Mouse (Mus musculus): Measurements from ENCODE around the gene Kctd3. TPM values are rescaled to one million over a fixed set of nuclear protein-coding genes. Genes with fewer than 3 reads are reported as not detected.

Gene Kctd3
- total and polyA plus RNA-seq, 2 experiments from 2014 or later, result 48.7 to 79.6 TPM

GRCm38 (mm10) chr1:189012846-189013586 is 5.4 kb upstream of the Kctd3 start:
- no peak for ATAC-seq
- no peak for TF ChIP-seq CTCF (IDR thresholded peaks at IDR 0.05; ENCODE audit: low read depth)
- Histone ChIP-seq H3K4me1 (ENCODE audit: insufficient read depth) (no peaks in the 10 kb centered on the region), H3K4me2 (ENCODE audit: low read depth) (0 out of 2 replicates have a peak overlapping the region, but pooled peaks have one; percentile 6), H3K36me3 (ENCODE audit: insufficient read depth) (no peaks in the 10 kb centered on the region), H3K9me3 (ENCODE audit: low read length) (no peaks in the 10 kb centered on the region), H3K27ac (ENCODE audit: low read depth, low read length) (no peak overlapping the region), H3K4me3 (ENCODE audit: low read depth, low read length) (no peak overlapping the region), H3K9ac (no peak overlapping the region), H3K27me3 (ENCODE audit: insufficient read depth, low read length) (no peaks in the 10 kb centered on the region)
- no peak for DNase-seq
- WGBS, result 10% methylated on average over 16 of the region's 16 CpGs

- WGBS, result 91% methylated on average over 4 of the region's 4 CpGs
- TF ChIP-seq CTCF (IDR thresholded peaks at IDR 0.05; ENCODE audit: low read depth), result no peak
- no peak overlapping the region for H3K4me3 ChIP-seq (ENCODE audit: low read depth, low read length)
- no peaks in the 10 kb centered on the region for H3K36me3 ChIP-seq (ENCODE audit: insufficient read depth)
- H3K27me3 ChIP-seq (ENCODE audit: insufficient read depth, low read length), result no peaks in the 10 kb centered on the region
- H3K27ac ChIP-seq (ENCODE audit: low read depth, low read length), result no peak overlapping the region
- H3K4me1 ChIP-seq (ENCODE audit: insufficient read depth), result peaks cover 8% of the 10 kb centered on the region; the same call in 1 of the 2 replicates
- DNase-seq (no peak), ATAC-seq (no peak)
- no peak overlapping the region for H3K4me2 ChIP-seq (ENCODE audit: low read depth)
- H3K9ac ChIP-seq, result no peak overlapping the region
- no peaks in the 10 kb centered on the region for H3K9me3 ChIP-seq (ENCODE audit: low read length)
These were observed 3.0 kb upstream of the Kctd3 start for GRCm38 (mm10) chr1:189010671-189011070.

- DNase-seq, result no peak
- Histone ChIP-seq H3K27me3 (ENCODE audit: insufficient read depth, low read length) (no peaks in the 10 kb centered on the region), H3K4me3 (ENCODE audit: low read depth, low read length) (peak overlapping the region; percentile 96), H3K4me1 (ENCODE audit: insufficient read depth) (peaks cover 15% of the 10 kb centered on the region; the same call in 1 of the 2 replicates), H3K27ac (ENCODE audit: low read depth, low read length) (no peak overlapping the region), H3K4me2 (ENCODE audit: low read depth) (peak overlapping the region; percentile 97), H3K36me3 (ENCODE audit: insufficient read depth) (no peaks in the 10 kb centered on the region), H3K9me3 (ENCODE audit: low read length) (no peaks in the 10 kb centered on the region), H3K9ac (peak overlapping the region; percentile 93)
- 48% methylated on average over 7 of the region's 7 CpGs for WGBS
- peak; percentile 75 for ATAC-seq
- TF ChIP-seq CTCF (IDR thresholded peaks at IDR 0.05; ENCODE audit: low read depth), result no peak
These were observed 311 bp upstream of the Kctd3 start for GRCm38 (mm10) chr1:189007980-189008324.

GRCm38 (mm10) chr1:189006826-189007225 is 815 bp downstream of the Kctd3 start:
- Histone ChIP-seq H3K27ac (ENCODE audit: low read depth, low read length) (no peak overlapping the region), H3K4me3 (ENCODE audit: low read depth, low read length) (peak overlapping the region; percentile 96), H3K4me1 (ENCODE audit: insufficient read depth) (peaks cover 15% of the 10 kb centered on the region; the same call in 1 of the 2 replicates), H3K9ac (peak overlapping the region; percentile 93), H3K27me3 (ENCODE audit: insufficient read depth, low read length) (no peaks in the 10 kb centered on the region), H3K9me3 (ENCODE audit: low read length) (no peaks in the 10 kb centered on the region), H3K36me3 (ENCODE audit: insufficient read depth) (no peaks in the 10 kb centered on the region), H3K4me2 (ENCODE audit: low read depth) (peak overlapping the region; percentile 97)
- WGBS, result 5% methylated on average over 7 of the region's 7 CpGs
- ATAC-seq, result no peak; the same call in 1 of the 2 replicates
- no peak for TF ChIP-seq CTCF (IDR thresholded peaks at IDR 0.05; ENCODE audit: low read depth)
- DNase-seq, result no peak

GRCm38 (mm10) chr1:189006267-189006666 is 1.4 kb downstream of the Kctd3 start:
- no peak for TF ChIP-seq CTCF (IDR thresholded peaks at IDR 0.05; ENCODE audit: low read depth)
- no peak overlapping the region for H3K27ac ChIP-seq (ENCODE audit: low read depth, low read length)
- H3K4me2 ChIP-seq (ENCODE audit: low read depth), result peak overlapping the region; percentile 97
- DNase-seq (no peak), ATAC-seq (no peak)
- H3K36me3 ChIP-seq (ENCODE audit: insufficient read depth), result no peaks in the 10 kb centered on the region
- peaks cover 15% of the 10 kb centered on the region; the same call in 1 of the 2 replicates for H3K4me1 ChIP-seq (ENCODE audit: insufficient read depth)
- H3K9ac ChIP-seq, result no peak overlapping the region
- H3K27me3 ChIP-seq (ENCODE audit: insufficient read depth, low read length), result no peaks in the 10 kb centered on the region
- 64% methylated on average over 5 of the region's 5 CpGs for WGBS
- H3K4me3 ChIP-seq (ENCODE audit: low read depth, low read length), result 0 out of 2 replicates have a peak overlapping the region, but pooled peaks have one; percentile 96
- no peaks in the 10 kb centered on the region for H3K9me3 ChIP-seq (ENCODE audit: low read length)

GRCm38 (mm10) chr1:189004774-189005173 is 2.9 kb downstream of the Kctd3 start:
- Histone ChIP-seq H3K4me3 (ENCODE audit: low read depth, low read length) (no peak overlapping the region), H3K4me2 (ENCODE audit: low read depth) (no peak overlapping the region), H3K9me3 (ENCODE audit: low read length) (no peaks in the 10 kb centered on the region), H3K4me1 (ENCODE audit: insufficient read depth) (peaks cover 15% of the 10 kb centered on the region; the same call in 1 of the 2 replicates), H3K27me3 (ENCODE audit: insufficient read depth, low read length) (no peaks in the 10 kb centered on the region), H3K9ac (no peak overlapping the region), H3K27ac (ENCODE audit: low read depth, low read length) (no peak overlapping the region), H3K36me3 (ENCODE audit: insufficient read depth) (peaks cover 7% of the 10 kb centered on the region; the same call in 1 of the 2 replicates)
- ATAC-seq, result no peak
- no peak for DNase-seq
- no peak for TF ChIP-seq CTCF (IDR thresholded peaks at IDR 0.05; ENCODE audit: low read depth)
- 81% methylated on average over 1 of the region's 1 CpGs for whole genome bisulfite sequencing

GRCm38 (mm10) chr1:189001815-189002214 is 5.8 kb downstream of the Kctd3 start:
- no peak for ATAC-seq

More at GRCm38 (mm10) chr1:189001815-189002214, 5.8 kb downstream of the Kctd3 start:
- Histone ChIP-seq H3K27ac (ENCODE audit: low read depth, low read length) (no peak overlapping the region), H3K27me3 (ENCODE audit: insufficient read depth, low read length) (no peaks in the 10 kb centered on the region), H3K9ac (no peak overlapping the region), H3K4me1 (ENCODE audit: insufficient read depth) (peaks cover 15% of the 10 kb centered on the region; the same call in 1 of the 2 replicates), H3K4me2 (ENCODE audit: low read depth) (no peak overlapping the region), H3K4me3 (ENCODE audit: low read depth, low read length) (no peak overlapping the region), H3K36me3 (ENCODE audit: insufficient read depth) (peaks cover 19% of the 10 kb centered on the region), H3K9me3 (ENCODE audit: low read length) (no peaks in the 10 kb centered on the region)
- no peak for DNase-seq
- TF ChIP-seq CTCF (IDR thresholded peaks at IDR 0.05; ENCODE audit: low read depth), result no peak
- 93% methylated on average over 12 of the region's 12 CpGs for WGBS

Measured in forebrain, postnatal 0 days (tissue).